Mouse (Mus musculus) T-helper 17 cell (primary cell): Measurements from ENCODE around the gene Thoc6.

Experiments
- in situ Hi-C, 2 experiments: fragments of 300-600 bp; cut with MboI, MseI; formaldehyde crosslinking; loops; 1 replicate in 1 of 2; 2 replicates in 1 of 2; pipeline ENCODE4 v1.15.1; 2025; ENCODE audit warnings: high pct_unique_total_duplicates in 2 of 2

Thoc6 gene

GRCm38 (mm10) chr17:23677236-23677679 lies 3.6 kb upstream of the Thoc6 start, which contains the start of gene Tnfrsf12a:
Gene Tnfrsf12a (minus strand): TSS chr17:23677468.
- in situ Hi-C loops = no loop called here

DNA sequence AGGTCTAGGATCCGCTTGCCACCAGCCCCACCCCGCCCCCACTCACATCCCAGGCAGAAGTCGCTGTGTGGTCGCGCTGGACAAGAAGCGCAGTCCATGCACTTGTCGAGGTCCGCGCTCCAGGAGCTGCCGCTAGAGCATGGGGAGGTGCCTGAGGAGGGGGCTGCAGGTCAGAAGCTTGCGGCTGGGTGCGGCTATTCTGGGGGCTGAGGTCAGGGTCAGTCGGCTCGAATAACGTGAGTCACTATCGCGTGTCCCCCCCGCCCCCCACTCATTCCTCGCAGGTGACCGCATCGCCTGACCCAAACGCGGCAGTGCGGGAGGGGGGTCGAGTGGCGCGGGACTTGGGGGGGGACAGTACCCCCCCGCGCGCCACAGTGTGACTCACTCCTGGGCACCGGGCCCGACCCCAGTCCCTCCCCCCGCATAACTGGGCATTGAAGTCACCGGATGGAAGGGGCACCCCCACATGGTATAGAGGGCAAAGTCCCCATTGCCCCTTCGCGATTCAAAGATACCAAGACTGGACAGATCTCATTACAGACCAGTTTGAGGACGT lies 2.9 kb upstream of the Thoc6 start:
- in situ Hi-C loops = no loop called here

DNA sequence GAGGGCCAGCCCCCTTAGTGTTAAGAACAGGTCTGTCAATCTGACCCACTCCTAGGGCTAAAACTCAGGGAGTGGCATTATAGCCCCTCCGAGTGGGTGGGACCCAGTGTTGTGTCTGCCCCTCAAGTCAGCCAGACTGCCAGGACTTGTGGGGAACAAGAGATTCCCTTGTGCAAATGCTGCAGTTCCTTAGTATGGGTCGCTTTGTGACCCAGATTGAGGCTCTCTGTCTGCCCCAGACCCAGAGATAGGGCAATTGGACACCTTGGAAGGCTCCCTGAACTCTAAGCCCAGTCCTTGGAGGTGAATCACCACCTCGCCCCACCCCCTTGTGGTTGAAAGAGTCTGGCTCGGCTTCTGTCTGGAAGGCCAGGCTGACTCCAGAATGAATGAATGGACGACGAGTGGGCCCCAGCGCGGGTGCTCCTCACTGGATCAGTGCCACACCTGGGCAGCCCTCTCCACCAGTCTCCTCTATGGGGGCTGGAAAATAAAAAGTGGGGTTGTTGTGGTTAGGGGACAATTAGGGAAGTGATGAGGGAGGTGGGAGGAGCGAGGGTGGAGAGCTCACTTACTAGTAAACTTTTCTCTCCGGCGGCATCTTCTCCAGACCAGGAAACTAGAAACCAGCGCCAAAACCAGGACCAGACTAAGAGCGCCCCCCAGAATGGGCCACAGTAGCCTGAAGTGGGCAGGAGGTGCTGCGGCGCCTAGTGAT lies 2.0 kb upstream of the Thoc6 start:
- in situ Hi-C loops = no loop called here

DNA sequence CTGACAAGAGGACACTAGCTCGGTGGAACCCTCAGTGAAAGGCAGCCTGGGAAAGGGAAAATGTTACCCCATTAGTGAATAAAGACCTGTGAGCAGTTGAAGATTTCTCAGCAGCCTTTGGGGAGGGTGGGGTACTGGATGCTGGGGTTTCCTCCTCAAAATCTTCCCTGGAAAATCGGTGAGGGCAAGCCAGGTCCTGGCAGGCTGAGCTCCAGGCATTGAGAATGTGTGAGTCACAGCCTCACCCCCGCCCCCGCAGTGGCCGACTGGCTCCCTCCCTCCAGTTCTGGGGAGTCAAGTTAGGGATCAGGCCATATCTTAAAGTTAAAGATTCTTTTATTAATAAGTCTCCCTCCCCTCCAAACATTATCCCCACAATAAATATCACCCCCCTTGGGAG lies 1.4 kb upstream of the Thoc6 start:
- in situ Hi-C loops = no loop called here

DNA sequence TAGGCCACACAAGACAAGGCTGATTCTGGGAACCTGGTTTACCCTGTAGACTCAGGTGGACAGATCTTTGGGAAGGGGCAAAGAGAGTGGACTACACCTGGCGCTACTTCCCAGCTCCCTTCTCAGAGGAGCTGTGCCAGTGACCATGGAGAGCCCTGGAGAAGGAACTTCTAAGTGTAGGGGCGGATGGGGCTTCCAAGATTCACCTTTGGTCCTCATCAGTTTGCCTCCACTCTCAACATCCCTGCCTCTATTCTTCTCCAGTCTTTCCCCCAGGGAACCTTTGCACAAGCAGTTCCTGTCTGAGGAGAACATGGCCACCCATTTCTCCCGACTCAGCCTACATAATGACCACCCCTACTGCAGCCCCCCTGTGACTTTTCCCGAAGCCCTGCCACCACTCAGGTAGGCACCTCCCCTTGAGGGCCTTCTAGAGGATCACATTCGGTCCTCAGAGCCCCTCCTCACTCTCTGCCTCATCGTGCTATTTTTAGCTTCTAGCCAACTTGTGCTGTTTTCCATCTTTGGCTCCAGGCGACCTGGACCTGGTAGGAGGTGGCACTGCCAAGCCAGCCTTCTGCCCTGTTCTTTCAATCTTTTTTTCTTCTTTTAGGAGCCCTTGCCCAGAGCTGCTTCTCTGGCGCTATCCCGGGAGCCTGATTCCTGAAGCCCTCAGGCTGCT lies 730 bp upstream of the Thoc6 start:
- in situ Hi-C loops = no loop called here

GRCm38 (mm10) chr17:23672761-23673160 lies 921 bp downstream of the Thoc6 start:
- in situ Hi-C loops = no loop called here

DNA sequence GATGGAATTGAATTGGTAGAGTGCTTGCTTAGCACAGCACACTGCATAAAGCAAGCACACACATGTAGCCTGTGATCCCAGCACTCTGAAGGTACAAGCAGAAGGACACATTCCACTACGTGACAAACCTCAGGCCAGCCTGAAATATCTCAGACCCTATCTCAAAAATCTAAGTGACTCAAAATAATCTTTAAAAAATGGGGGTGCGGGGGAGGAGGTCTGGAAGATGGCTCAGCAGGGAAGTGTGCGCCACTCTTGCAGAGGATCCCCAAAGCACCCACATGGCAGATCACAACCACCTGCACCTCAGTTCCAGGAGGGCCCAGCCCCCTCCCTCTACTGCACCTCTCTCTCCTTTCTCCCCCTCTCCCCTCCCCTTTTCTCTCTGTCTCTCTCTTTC lies 2.2 kb downstream of the Thoc6 start:
- in situ Hi-C loops = no loop called here

GRCm38 (mm10) chr17:23670516-23671074 lies 3.1 kb downstream of the Thoc6 start:
- in situ Hi-C loops = no loop called here

DNA sequence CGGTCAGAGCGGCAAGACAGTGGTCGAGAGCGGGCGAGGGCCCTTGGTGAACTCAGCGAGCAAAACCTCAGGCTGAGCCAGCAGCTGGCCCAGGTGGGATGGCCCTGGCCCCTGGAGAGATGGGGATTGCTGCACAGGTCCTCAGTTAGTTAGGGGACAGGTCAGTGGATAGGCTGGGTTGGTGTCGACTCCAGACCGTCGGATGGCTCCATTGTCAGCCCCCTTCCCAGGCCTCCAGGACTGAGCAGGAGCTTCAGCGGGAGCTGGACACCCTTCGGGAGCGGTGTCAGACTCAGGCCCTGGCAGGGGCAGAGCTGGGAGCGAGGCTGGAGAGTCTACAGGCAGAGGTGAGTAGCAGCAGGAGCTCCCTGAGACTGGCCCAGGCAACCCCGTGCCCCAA lies 8.2 kb downstream of the Thoc6 start:
- in situ Hi-C loops = loop anchor here (5.0 kb wide), 1 partner anchor 42 kb away; no protein-coding TSS in a partner anchor

DNA sequence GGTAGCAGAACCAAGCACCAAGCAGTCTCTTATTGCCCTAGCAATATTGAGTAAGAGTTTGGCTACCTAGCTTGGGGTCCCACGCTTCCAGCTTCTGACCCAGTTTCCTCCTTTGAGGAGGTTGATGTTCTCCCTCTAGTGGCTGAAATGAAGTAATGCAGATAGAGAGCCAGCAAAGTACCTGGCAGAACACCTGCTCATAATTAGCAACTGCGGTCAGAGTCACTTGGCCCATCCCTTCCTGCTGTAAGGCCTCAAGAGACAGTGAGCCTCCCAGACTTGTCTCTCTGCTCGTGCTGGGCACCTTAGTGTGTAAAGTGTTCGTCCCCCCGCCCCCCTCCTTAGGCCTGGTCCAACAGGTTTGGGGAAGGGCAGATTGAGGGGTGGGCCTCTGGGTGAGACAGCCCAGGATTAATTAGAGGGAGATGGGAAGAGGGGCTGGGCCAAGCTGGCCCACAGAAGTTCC lies 9.1 kb downstream of the Thoc6 start:
- in situ Hi-C loops = loop anchor here (5.0 kb wide), 1 partner anchor 43 kb away; no protein-coding TSS in a partner anchor

GRCm38 (mm10) chr17:23661526-23661925 lies 12.2 kb downstream of the Thoc6 start:
- in situ Hi-C loops = no loop called here

DNA sequence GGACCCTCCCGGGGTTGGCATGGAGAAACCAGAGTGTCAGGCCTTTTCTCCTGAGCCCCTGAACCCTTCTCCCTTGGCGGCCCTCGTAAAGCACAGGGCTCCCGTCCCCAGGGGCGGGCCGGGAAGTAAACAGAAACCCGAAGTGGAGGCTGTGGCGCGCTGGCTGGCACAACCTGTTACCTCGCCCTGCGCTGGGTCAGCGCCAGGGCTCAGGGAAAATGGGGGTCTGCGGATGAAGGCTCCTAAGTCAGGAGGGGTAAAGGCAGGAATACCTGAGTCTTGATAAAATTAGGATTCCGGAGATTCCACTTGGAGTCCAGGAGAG lies 12.8 kb downstream of the Thoc6 start:
- in situ Hi-C loops = no loop called here

DNA sequence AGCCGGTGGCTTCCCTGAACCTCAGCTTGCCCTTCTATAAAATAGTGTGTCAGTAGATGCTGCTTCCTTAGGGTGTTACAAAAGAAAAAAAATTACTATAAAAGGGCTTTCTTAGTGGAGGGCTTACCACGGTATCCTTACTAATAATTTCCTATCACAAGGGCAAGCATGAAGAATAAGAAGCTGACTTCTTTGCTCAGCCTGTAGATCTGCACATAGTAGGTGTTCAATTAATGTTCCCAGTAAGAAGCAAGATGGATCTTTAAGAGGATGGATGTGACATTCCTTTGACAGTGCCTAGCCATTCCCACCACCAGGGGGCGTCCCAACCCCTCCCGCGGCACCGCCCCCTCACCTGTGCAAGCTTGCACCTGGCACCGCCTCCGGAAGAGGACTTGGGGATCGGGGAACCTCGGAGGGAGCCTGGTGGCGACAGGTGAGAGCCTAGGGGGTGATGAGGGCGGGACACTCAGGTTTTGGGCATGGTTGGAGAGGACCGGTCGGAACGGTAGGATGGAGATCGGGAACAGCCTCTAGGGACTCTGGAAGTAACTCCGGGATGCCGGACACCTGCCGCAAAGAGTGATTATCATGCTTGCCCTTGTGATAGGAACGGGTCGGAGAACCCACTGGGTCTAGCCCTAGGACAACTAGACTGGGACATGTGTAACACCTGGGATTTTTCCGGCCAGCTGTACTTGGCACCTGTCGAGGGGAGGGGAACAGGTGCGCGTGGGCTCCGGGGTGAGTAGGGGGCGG lies 13.4 kb downstream of the Thoc6 start, which contains the start of gene Bicdl2:
Bicdl2 (plus strand) TSS at position 390 of the 759 bp plus-strand sequence.
- in situ Hi-C loops = no loop called here

DNA sequence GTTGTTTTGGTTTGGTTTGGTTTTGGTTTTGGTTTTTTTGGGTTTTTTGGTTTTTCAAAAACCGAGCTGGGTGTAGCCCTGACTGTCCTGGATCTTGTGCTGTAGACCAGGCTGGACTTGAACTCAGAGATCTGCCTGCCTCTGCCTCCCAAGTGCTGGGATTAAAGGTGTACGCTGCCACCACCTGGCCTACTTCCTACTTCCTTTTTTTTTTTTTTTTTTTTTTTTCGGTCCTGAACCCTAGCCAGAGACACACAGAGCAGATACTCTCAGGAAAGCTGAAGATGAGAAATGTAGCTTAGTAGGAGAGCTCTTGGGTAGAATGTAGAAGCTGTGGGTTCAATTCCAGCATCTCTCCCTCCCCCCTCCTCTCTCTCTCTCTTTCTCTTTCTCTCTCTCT lies 15.2 kb downstream of the Thoc6 start:
- in situ Hi-C loops = no loop called here

- in situ Hi-C loops = no loop called here
Observed at GRCm38 (mm10) chr17:23654410-23654809, 19.3 kb downstream of the Thoc6 start.

DNA sequence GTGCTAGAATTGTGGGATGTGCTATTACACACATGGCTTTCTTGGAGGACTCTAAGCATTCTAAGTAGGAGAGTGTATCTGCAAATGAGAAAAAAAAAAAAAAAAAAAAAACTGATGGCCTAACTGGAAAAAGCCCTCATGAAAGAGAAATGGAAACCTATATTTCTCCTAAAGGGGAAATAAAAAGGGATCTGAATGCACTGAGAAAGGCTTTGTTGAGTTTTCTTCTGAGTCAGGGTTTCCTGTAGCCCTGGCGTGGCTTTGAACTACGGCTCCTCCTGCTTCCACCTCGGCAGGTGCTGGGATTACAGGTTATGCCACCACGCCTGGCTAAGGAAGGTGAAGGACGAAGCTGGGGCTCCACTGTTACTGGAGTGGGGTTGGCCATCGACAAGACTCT lies 19.7 kb downstream of the Thoc6 start:
- in situ Hi-C loops = no loop called here

- in situ Hi-C loops = no loop called here
Observed at GRCm38 (mm10) chr17:23653324-23653723, 20.4 kb downstream of the Thoc6 start.

- in situ Hi-C loops = no loop called here
Observed at GRCm38 (mm10) chr17:23651363-23651762, 22.3 kb downstream of the Thoc6 start.

- in situ Hi-C loops = no loop called here
Observed at GRCm38 (mm10) chr17:23645894-23646293, 27.8 kb downstream of the Thoc6 start.

DNA sequence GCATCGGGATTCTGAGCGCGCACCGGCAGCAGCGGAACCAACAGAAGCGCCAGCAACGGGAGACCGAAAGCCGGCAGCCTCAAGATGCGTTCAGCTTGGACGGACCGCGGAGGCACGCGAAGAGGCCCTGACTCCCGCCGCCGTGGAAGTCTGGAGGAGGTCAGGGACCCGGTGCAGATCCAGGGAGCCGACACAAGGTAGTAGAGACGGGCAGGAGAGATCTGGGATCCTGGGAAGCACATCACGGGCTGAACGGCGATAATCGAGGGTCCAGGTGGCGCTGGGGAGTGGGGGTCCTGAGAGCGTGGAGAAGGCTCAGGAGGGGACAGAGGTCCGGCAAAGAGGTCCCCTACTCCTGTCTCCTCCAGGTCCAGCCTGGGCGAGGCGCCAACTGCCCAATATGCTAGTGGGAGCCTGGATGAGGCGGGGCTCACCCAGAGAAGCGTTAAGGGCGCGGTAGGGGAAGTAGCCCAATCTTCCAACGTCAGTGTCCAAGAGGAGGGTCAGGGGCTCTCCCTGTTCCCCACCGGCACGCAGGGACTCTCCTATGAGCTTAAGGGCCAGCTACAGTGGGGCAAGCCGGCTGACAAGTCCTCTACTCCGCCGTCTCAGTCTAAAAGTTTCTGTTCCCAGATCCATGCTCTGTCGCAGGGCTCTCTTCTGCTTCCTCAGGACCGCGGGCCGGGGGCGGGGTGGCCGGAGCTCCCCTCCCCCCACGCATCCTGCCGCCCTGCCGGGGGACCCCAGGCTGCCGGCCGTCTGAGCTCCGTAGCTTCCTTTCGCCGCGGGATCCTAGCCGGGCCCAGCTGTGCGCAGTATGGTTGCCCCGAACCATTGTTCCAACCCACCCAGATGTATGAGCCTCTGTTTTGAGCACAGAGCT lies 28.8 kb downstream of the Thoc6 start, which contains the start of gene Mmp25:
Mmp25 (minus strand) TSS at position 665 of the 883 bp plus-strand sequence.
- in situ Hi-C loops = no loop called here
